Mouse (Mus musculus): ENCODE results near the gene Calml3.

Gene Calml3

DNA sequence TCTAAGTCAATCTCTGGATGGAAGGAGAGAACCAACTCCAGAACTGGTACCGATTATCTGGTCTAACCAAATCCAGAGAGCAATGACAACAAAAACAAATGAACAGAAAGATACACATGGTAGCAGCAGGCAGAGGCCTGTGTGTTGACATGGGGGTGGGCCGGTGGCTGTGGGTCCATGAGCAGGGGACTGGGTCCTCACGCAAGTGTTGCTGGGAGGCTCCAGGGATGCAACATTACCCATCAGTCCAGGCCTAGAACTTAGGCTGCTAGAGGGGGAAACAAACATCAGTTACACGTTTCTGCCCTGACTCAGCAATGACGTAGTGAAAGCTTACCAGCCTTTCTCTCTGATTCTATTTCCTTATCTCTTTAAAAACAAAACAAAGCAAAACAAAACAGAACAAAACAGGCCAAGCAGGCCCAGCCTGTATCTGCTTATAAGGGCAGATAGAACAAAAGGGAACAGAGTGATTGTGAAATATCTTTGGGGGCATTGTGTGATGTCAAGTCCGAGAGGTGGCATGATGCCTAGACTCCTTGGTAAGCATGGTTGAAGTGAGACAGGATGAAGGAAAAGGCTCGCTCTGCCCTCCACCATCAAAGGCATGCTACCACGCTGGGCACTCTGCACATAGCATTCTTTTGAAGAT, 24.4 kb downstream of the Calml3 start:
- DNase-seq (ENCODE audit: low spot score) = no peak

DNA sequence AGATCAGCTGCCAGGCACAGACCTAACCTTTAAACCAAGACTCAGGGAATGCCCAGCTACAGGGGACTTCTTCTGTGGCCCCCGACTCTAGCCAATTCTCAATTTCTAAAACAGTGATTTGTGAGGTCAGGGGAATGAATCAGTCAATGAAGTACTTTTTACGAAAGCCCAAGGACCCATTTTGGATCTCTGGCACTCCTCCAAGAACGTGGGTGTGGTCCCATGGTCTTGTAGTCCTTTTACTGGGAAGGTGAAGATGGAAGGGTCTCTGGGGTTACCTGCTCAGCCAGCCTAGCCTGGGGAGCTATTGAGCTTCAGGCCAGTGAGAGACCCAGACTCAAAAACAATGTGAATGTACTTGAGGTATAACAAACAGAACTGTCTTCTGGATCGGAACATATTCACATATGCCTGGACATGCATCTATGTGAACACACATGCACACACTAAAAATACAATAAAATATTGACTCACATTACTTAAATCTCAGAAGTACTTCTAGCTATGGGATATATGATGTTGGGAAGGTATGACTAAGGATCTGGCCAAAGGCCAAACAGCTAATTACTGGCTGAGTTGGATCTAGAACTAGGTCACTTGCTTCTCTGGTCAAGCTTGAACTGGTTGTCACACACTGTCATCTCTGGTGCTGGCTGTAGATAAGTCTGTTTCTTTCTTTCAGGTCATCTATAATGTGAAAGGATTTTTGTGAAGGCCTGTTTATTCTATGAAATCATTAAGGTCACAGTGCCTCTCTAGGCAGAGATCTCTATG, 25.3 kb downstream of the Calml3 start:
- DNase-seq (ENCODE audit: low spot score) = no peak

DNA sequence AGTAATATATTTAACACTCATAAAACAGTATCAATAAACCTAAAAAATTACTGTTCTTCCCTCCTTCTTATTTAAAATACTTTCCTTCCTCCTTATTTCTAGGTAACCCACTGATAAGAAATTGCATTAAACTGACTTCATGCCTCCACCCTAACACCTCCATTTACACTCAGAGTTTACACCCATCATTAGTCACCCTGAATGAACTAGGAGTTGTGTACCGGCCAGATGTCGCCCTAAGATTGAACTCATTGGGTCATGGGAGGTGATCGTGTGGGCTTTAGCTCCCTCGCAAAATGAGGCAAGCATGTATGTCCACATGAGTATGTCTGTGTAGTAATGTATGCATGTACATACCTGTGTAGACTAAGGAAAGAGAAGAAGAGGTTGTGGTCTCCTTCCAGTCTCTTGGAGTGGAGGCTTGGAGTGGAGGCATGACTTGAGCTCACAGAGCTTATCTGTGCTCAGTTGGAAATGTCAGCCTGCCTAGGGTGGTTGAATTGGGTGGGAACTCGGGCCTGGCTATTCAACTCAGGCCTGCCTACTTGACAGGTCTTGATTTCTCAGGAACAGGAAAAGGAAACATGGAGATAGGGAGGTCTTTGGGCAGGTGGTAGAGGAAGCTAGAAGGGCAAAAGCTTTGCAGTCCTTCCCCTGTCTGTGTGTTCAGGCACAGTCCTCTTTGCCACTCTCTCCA, 26.8 kb downstream of the Calml3 start:
- no peak for DNase-seq (ENCODE audit: low spot score)

DNA sequence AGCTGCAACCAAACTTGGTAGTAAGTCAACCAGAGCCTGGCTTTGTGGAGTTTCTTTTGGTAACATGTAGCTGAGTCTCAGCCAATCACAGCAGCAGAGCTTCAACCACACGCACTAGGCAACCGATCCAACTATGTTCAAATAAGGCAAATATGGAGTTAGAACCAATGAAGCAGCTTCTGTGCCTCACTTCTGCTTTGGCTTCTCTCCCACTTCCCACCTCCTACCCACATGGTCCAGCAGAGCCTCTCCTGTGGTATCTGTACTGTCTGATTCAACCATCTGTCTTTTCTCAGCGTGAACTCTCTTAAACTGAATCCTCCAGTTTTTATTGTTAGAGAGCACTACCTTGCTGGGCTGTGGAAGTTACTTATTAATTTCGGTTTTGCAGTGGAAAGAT, 27.7 kb downstream of the Calml3 start:
- no peak for DNase-seq (ENCODE audit: low spot score)

DNA sequence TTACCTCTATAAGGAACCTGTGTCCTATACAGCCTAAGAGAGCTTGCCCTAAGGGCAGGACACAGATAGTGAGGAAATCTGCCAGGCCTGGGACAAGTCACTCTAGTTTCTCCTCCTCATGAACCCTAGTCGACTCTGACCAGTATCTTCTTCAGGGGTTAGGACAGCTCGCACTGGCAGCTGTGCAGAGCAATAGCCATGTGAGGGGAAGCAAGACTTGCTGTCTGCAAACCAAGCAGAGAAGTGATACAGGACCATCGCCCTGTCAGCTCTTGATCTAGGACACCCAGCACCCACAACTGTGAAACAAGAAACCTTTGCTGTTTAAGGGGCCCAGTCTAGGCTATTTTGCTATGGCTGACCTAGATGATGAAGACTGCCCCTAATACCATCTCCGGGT, 29.1 kb downstream of the Calml3 start:
- DNase-seq (ENCODE audit: low spot score) = no peak

DNA sequence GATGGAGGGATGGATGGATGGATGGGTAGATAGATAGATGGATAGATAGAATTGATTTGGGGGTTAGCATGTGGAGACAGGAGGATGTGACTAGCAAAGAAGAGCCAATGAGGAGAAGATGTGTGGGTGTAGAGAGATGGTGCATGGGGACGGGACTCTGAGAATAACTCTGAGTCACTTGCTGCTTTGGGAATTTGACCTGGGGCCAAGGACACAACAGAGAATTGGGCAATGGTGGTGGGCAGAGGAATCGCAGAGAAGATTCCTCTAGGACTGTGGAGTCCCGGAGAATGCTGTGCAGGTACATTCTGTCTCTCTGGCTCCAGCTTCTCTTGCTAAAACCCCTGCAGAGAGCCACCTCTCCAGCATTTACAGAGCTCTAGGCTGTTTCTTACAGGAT, 29.8 kb downstream of the Calml3 start:
- DNase-seq (ENCODE audit: low spot score) = no peak

DNA sequence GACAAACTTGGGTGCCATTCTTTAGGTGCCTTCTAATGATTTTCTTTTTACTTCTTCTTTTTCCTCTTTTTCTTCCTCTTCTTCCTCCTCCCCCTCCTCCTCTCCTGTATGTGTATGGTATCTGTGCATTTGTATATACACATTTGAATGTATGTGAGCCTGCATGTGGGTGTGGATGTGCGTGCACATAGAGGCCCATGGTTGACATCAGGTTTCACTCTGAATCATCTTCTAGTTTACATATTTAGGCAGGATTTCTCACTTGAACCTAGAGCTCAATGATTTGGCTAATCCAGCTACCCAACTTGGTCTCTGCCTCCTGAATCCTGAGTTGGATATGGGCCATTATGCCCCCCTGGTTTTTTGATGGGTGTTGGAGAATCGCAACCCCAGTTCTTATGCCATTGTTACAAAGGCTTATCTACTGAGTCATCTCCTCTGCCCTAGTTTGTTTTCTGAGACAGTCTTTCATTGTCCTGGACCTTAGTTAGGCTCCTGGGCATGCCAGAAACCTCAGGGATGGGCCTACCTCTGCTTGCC, 30.9 kb downstream of the Calml3 start:
- no peak for DNase-seq (ENCODE audit: low spot score)

DNA sequence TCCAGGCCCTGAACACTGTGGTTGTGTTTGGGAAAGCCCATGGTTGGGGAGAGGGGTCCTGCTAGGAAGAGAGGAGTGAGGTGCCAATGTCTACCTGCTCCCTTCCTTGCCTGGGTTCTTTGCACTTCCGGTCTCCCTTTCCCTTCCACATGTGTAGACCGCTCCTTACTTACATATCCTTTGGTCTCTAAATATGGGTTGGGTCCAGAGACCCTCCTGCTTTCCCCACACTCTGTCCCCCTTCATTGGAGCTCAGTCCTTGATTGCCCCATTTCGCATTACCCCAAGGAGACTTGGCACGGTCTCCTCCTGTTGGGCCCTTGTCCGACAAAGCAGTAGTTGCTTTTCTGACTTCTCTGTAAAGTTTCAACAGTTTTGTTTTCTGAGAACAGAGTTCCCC, 32.9 kb downstream of the Calml3 start:
- no peak for DNase-seq (ENCODE audit: low spot score)

DNA sequence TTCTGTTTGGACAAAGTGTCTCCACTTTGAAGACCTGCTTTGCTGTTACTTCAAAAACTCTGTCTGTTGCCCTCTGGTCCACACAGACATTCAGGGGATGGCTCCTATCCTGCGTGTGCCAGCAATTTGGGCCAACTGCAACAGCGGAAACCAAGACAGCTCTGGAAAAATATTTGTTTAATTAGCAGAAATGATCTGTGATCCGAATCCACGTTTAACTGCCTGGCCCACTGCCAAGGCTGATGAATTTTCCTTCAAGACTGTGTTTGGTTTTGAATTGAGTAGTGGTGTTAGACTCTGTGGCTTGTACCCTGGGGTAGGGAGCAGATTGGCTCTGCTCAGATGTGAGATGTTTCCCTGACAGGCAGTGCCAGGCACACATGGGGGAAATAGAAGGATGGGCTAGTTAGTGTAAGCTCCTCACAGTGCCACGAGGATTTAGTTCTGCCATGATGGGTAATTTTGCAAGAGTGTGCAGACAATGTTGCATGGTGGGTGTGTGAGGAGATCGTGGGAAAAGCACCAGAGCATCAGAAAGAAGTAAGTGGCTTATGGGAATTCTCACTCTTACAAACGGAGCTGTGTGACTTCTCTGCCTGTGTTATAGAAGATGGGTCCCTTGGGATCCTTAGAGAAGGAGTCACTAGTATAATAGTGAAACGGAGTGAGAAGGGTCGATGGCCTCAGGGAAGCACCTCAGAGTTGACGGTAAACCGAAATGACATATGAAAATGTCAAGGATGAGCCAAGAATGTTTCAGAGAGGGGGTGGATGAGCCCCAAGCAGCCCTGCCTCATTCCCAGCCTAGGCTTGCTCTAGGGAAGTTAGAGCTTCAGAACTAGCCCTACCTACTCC, 33.7 kb downstream of the Calml3 start:
- DNase-seq (ENCODE audit: low spot score) = peak; percentile 17

DNA sequence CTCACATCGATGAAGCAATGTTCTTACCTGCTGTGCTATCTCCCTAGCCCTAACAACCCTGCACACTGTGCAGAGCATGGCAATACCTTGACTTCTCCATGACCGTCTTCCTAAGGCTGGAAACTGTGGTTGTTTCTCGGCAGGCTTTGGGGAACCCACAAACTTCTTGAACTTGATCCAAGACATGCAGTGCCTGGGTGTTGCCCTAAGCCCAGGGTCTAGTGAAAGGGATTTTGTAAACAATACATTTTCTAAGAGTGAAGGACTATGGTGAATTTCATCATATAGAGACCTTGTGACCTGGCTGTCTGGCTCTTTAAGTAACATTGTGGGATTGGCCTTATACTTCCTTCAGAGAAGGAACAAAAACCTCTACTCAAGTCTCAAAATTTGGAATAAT, 34.6 kb downstream of the Calml3 start:
- no peak for DNase-seq (ENCODE audit: low spot score)

DNA sequence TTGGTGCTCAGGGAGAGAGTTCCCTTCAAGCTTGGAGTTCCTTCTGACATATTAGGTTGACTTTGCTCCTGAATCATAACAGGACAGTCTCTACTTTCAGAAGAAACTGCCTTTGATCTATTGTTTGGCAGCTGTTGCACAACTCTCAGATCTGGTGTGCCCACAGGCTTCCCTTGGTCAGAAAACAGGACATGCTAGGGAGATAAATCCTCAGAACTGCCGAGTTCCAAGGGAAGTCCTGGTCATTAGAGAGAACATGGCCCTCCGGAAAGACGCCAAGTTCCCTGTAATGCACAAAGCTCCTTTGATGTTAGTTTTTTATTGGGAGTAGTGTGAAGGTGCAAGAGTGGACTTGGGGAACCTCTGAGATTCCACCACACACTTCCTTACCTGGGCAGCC, 35.5 kb downstream of the Calml3 start:
- DNase-seq (ENCODE audit: low spot score) = no peak

DNA sequence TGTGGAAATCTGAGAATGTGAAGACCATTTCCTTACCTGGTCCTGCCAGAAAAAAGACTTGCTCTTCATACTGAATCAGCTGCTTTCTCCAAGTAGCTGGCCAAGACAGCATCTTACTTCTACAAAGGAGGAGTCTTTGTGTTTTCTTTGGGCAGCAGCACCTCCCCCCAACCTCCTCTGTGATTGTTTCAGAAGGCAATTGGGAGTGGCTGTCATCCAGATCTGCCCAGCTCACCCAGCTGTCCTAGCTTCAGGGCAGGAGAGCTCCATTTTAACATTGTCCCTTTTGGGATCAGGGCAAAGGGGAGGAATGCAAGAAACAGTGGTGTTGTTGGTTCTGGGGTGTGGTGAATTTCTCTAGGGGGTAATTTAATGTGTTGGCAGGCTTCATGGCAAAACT, 37.0 kb downstream of the Calml3 start:
- no peak for DNase-seq (ENCODE audit: low spot score)

DNA sequence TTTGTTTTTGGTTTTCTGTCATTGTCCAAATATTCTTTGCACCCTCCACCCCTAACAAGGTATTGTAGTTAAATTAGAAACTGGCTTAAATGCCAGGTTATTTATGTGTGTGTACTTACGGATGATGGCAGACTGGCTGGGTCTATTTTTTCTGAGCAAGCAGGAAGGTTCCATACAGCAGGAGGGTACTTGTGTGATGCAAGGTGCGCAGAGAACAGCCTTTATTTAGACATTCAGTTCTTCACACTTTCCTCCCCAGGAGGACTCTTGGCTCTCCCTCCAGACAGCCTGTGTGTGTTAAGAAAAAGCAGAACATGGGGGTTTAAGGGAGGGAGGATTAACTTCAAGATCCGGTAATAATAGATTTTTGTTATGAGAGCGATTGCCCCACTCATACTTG, 38.3 kb downstream of the Calml3 start:
- DNase-seq (ENCODE audit: low spot score) = no peak

DNA sequence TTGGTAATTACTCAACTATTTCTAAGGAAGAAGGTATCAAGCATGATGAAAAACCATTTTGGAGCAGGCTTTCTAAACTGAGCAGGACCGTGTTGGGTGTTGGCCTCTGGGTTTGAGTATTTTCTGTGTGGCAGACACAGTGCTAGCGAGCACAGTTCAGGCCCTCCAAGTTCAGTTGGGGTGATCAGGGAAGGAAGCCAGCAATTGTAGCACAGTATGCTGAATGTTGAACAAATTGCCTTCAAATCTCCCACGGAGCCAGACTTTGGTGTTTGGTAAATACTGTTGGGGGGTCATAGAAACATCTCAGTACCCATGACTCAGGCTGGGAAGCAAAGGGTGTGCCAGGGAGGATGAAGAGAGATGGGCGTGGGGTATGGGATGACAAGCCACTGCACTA, 43.0 kb downstream of the Calml3 start:
- no peak for DNase-seq (ENCODE audit: low spot score)

DNA sequence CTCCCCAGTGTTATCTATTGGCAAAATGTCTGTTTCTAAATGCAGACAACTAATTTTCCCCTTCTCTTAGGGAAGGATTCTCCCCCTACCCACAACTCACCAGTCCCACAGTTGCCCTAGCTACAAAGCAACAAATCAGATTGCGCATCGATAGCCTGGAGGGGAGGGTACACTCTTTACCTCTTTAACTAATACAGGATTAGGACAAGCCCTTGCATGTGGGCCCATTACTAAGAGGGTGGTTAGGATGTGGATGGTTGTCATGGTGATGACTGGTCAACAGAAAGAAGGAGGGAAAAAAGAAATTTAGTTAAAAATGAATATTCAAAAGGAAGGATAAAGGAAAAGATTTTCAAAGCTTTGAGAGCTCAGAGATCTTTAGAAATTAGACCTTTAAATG, 45.8 kb downstream of the Calml3 start:
- DNase-seq (ENCODE audit: low spot score) = no peak

DNA sequence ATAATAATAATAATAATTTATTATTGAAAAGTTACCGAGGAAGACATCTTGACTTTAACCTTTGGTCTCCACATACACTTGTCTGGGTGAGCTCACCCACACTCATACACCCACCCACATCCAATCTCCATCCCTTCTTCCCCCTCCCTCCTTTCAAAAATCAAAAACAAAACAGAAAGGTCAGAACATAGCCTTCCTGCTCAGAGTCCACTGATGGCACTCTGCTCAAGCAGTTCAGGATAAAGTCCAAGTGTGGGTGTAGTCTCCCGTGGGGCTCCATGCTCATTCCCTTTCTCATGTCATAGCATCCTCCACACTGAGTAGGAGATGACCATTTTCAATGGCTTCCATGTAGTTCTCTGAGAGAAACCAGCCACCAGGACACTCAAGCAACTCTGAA, 50.8 kb downstream of the Calml3 start:
- no peak for DNase-seq (ENCODE audit: low spot score)

Measured in ovary, postnatal 14 days (tissue).